Mouse (Mus musculus) kidney, embryonic 16.5 days (tissue): ENCODE results near the gene Cyp26b1. TPM values are rescaled to one million over a fixed set of nuclear protein-coding genes. Genes with fewer than 3 reads are reported as not detected.
"Not testable (repeated sequence)": the region's sequence is repeated elsewhere in the genome, so short reads cannot be mapped to it uniquely, and the experiment has no call there.

Experiments
- ATAC-seq: fragments of 200-750 bp; cut with Nextera tagmentation; 2 replicates; pipeline ENCODE4 v1.8.0; 2017; ENCODE audit warnings: moderate TSS enrichment; ENCODE audit not compliant: low FRiP score, low TSS enrichment
- H3K27ac ChIP-seq: fragments of 300-500 bp; sonication (generic); 2 replicates; pipeline ENCODE4 v1.5.1; 2014; ENCODE audit warnings: low read length
- H3K27me3 ChIP-seq: fragments of 300-500 bp; sonication (generic); 2 replicates; pipeline ENCODE4 v1.6.1; 2014; ENCODE audit warnings: low read length, control low read depth, mixed read lengths; ENCODE audit not compliant: insufficient read depth
- H3K36me3 ChIP-seq: fragments of 300-500 bp; sonication (generic); 2 replicates; pipeline ENCODE4 v1.6.1; 2014; ENCODE audit warnings: low read length, control low read depth, mixed read lengths; ENCODE audit not compliant: insufficient read depth
- H3K4me1 ChIP-seq: fragments of 300-500 bp; sonication (generic); 2 replicates; pipeline ENCODE4 v1.6.1; 2014; ENCODE audit warnings: low read length, control low read depth, mixed read lengths; ENCODE audit not compliant: insufficient read depth
- H3K4me2 ChIP-seq: fragments of 300-500 bp; sonication (generic); replicated peaks from 2 replicates; pipeline ENCODE4 v1.6.1; 2014; ENCODE audit warnings: low read depth, low read length
- H3K4me3 ChIP-seq: fragments of 300-500 bp; sonication (generic); 2 replicates; pipeline ENCODE4 v1.5.1; 2014; ENCODE audit warnings: mild to moderate bottlenecking, low read length
- H3K9ac ChIP-seq: fragments of 300-500 bp; sonication (generic); replicated peaks from 2 replicates; pipeline ENCODE4 v1.6.1; 2014; ENCODE audit warnings: low read length
- H3K9me3 ChIP-seq: fragments of 300-500 bp; sonication (generic); 2 replicates; pipeline ENCODE4 v1.6.1; 2016; ENCODE audit warnings: low read length, control low read depth
- WGBS: fragments of 180-500 bp; shearing (Covaris S2); extraction: QIAGEN DNeasy Blood & Tissue Kit; methylation state at CpG from one replicate; pipeline ENCODE4 v1.1.7; 2014; 5-methylcytosine and 5-hydroxymethylcytosine counted together
- polyA plus RNA-seq: library from polyadenylated mRNA; unstranded; fragments of >200 nt; fragmentation: Nextera tagmentation; extraction: Ambion mirVana; gene quantifications from 2 replicates; pipeline ENCODE4 v1.2.1, GENCODE M21; 2015

Cyp26b1 gene
- polyA plus RNA-seq, 1 experiment from 2014 or later, result 4.7 TPM

- ATAC-seq, result no peak
- Histone ChIP-seq H3K27me3 (no peaks in the 10 kb centered on the region), H3K9me3 (no peaks in the 10 kb centered on the region), H3K27ac (no peak overlapping the region), H3K9ac (no peak overlapping the region), H3K4me1 (no peaks in the 10 kb centered on the region), H3K4me2 (no peak overlapping the region), H3K36me3 (no peaks in the 10 kb centered on the region), H3K4me3 (no peak overlapping the region)
- WGBS, result 94% methylated on average over 1 of the region's 1 CpGs
These were observed 22.9 kb upstream of the Cyp26b1 start for GRCm38 (mm10) chr6:84616586-84616985.

- WGBS, result 93% methylated on average over 3 of the region's 3 CpGs
- no peak overlapping the region for H3K4me3 ChIP-seq
- H3K9ac ChIP-seq, result no peak overlapping the region
- H3K9me3 ChIP-seq, result no peaks in the 10 kb centered on the region
- no peak for ATAC-seq
- H3K27ac ChIP-seq, result no peak overlapping the region
- H3K36me3 ChIP-seq, result no peaks in the 10 kb centered on the region
- no peaks in the 10 kb centered on the region for H3K27me3 ChIP-seq
- no peak overlapping the region for H3K4me2 ChIP-seq
- H3K4me1 ChIP-seq, result no peaks in the 10 kb centered on the region
These were observed 19.9 kb upstream of the Cyp26b1 start for GRCm38 (mm10) chr6:84613561-84613960.

GRCm38 (mm10) chr6:84601136-84601889 lies 7.6 kb upstream of the Cyp26b1 start:
- Histone ChIP-seq H3K9me3 (no peaks in the 10 kb centered on the region), H3K9ac (no peak overlapping the region), H3K4me1 (no peaks in the 10 kb centered on the region), H3K36me3 (no peaks in the 10 kb centered on the region), H3K4me2 (no peak overlapping the region), H3K4me3 (no peak overlapping the region), H3K27ac (no peak overlapping the region), H3K27me3 (no peaks in the 10 kb centered on the region)
- WGBS, result 36% methylated on average over 1 of the region's 1 CpGs
- no peak for ATAC-seq

GRCm38 (mm10) chr6:84599296-84599695 lies 5.6 kb upstream of the Cyp26b1 start:
- 82% methylated on average over 3 of the region's 3 CpGs for WGBS
- H3K27me3 ChIP-seq, H3K36me3 ChIP-seq, H3K9ac ChIP-seq, ATAC-seq, H3K4me2 ChIP-seq, H3K9me3 ChIP-seq, H3K4me3 ChIP-seq, H3K4me1 ChIP-seq, H3K27ac ChIP-seq: not testable (repeated sequence)

- no peak overlapping the region for H3K27ac ChIP-seq
- no peak for ATAC-seq
- no peaks in the 10 kb centered on the region for H3K36me3 ChIP-seq
- no peaks in the 10 kb centered on the region for H3K4me1 ChIP-seq
- 55% methylated on average over 3 of the region's 3 CpGs for WGBS
- H3K4me3 ChIP-seq, result no peak overlapping the region
- H3K9me3 ChIP-seq, result no peaks in the 10 kb centered on the region
- H3K27me3 ChIP-seq, result peaks cover 9% of the 10 kb centered on the region
- H3K9ac ChIP-seq, result no peak overlapping the region
- H3K4me2 ChIP-seq, result no peak overlapping the region
These were observed 5.0 kb upstream of the Cyp26b1 start for GRCm38 (mm10) chr6:84598725-84599124.

- Histone ChIP-seq H3K4me3 (no peak overlapping the region), H3K27me3 (peaks cover 41% of the 10 kb centered on the region), H3K4me1 (peaks cover 7% of the 10 kb centered on the region; the same call in 1 of the 2 replicates), H3K27ac (no peak overlapping the region), H3K9ac (no peak overlapping the region), H3K4me2 (no peak overlapping the region), H3K36me3 (no peaks in the 10 kb centered on the region), H3K9me3 (no peaks in the 10 kb centered on the region)
- WGBS, result 57% methylated on average over 3 of the region's 3 CpGs
- ATAC-seq, result no peak
These were observed 918 bp upstream of the Cyp26b1 start for GRCm38 (mm10) chr6:84594626-84595025.

- Histone ChIP-seq H3K4me2 (no peak overlapping the region), H3K4me1 (peaks cover 34% of the 10 kb centered on the region), H3K27ac (no peak overlapping the region), H3K9me3 (no peaks in the 10 kb centered on the region), H3K36me3 (no peaks in the 10 kb centered on the region), H3K9ac (no peak overlapping the region), H3K4me3 (no peak overlapping the region), H3K27me3 (peaks cover 74% of the 10 kb centered on the region)
- WGBS, result 57% methylated on average over 6 of the region's 6 CpGs
- no peak for ATAC-seq
These were observed 2.6 kb downstream of the Cyp26b1 start for GRCm38 (mm10) chr6:84590961-84591745.

- H3K9ac ChIP-seq, result no peak overlapping the region
- no peak overlapping the region for H3K27ac ChIP-seq
- H3K4me1 ChIP-seq, result peaks cover 45% of the 10 kb centered on the region
- peak overlapping the region; percentile 4; the same call in 1 of the 2 replicates for H3K4me3 ChIP-seq
- ATAC-seq, result peak; percentile 79
- H3K9me3 ChIP-seq, result no peaks in the 10 kb centered on the region
- no peaks in the 10 kb centered on the region for H3K36me3 ChIP-seq
- peaks cover 76% of the 10 kb centered on the region for H3K27me3 ChIP-seq
- H3K4me2 ChIP-seq, result peak overlapping the region; percentile 82
- WGBS, result 3% methylated on average over 39 of the region's 39 CpGs
These were observed 3.7 kb downstream of the Cyp26b1 start for GRCm38 (mm10) chr6:84589742-84590686.

- Histone ChIP-seq H3K36me3 (no peaks in the 10 kb centered on the region), H3K9me3 (no peaks in the 10 kb centered on the region), H3K4me2 (peak overlapping the region; percentile 82), H3K4me1 (peaks cover 54% of the 10 kb centered on the region), H3K4me3 (peak overlapping the region; percentile 52), H3K9ac (peak overlapping the region; percentile 52), H3K27ac (no peak overlapping the region), H3K27me3 (peaks cover 85% of the 10 kb centered on the region)
- no peak; the same call in 1 of the 2 replicates for ATAC-seq
- WGBS, result under 1% methylated on average over 54 of the region's 54 CpGs
These were observed 4.6 kb downstream of the Cyp26b1 start for GRCm38 (mm10) chr6:84588895-84589652.
